Comparison of ENCODE assay signal across 9 mouse cellular contexts in the genomic region with DNA sequence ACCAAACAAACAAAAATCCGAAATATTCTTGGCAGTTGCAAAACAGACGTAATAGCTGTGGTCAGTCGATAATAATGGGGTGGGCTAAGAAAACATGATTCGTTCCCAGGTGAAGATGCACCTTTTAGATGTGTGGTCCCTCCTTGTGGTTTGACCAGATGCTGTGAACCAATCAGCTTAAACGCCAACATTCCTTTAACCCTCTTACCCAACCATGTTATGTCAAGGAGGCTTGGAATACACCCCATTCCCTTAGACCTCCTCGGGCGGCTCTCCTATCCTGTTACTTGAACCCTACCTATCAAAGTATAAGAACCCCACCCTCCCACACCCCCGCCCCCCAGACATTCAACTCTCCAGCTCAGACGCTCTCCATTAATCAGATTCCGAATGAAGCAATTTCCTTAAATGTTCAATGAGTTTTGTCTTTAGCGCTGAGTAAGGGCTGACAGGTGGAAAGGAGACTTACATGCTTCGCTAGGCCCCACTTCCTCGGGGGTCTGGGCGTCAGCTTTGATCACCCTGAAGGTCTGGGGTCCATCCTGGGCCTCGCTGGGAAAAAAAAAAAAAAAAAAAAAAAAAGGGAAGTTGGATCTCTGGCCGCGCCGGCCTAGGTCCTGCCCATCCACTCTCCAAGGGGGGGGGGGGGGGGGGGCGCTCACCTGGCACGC. TPM values are rescaled to one million over a fixed set of nuclear protein-coding genes. Genes with fewer than 3 reads are reported as not detected.
DNase-seq lines count a peak whose midpoint lies in the region; ATAC-seq and TF ChIP-seq lines count a peak whose summit lies in the region.
"Had no signal": no experiment of that assay in that cellular context is flagged by ENCODE, and none has a peak within 500 bp of the region (broad histone marks: within the 10 kb centered on the region; RNA-seq: fewer than 3 reads in every experiment).

No protein-coding gene starts in this region.

- 46% methylated on average over 16 of the region's 20 CpGs for WGBS in limb, embryonic 13.5 days
- WGBS in stomach, embryonic 16.5 days: 36% methylated on average over 16 of the region's 20 CpGs

- H3K36me3 ChIP-seq in testis, adult 2 months (ENCODE audit: control insufficient read depth, insufficient read depth, low read length): no peaks in the 10 kb centered on the region; the same call in 1 of the 2 replicates
- H3K36me3 ChIP-seq in limb, embryonic 13.5 days: peaks cover 26% of the 10 kb centered on the region
- H3K36me3 ChIP-seq in stomach, embryonic 16.5 days (ENCODE audit: control insufficient read depth, insufficient read depth, low read length): peaks cover 16% of the 10 kb centered on the region; the same call in 1 of the 2 replicates

- H3K27ac ChIP-seq in testis, adult 2 months (ENCODE audit: control insufficient read depth, insufficient read depth, low read depth, low read length): no peak overlapping the region
- no peak overlapping the region for H3K27ac ChIP-seq in limb, embryonic 13.5 days
- no peak overlapping the region for H3K27ac ChIP-seq in stomach, embryonic 16.5 days (ENCODE audit: low read length)

- ATAC-seq in cerebellum, adult (ENCODE audit: insufficient number of reproducible peaks, low FRiP score, low TSS enrichment): no peak
- no peak for ATAC-seq in limb, embryonic 13.5 days (ENCODE audit: low FRiP score, low read depth)
- ATAC-seq in stomach, embryonic 16.5 days (ENCODE audit: insufficient read depth, low FRiP score): no peak
- ATAC-seq in megakaryocyte progenitor cell, adult 5-6 weeks (replicated peaks; ENCODE audit: poor library complexity): no peak

- no peak for TF ChIP-seq CTCF in testis, adult 2 months (IDR thresholded peaks at IDR 0.05; ENCODE audit: control insufficient read depth, insufficient read depth, insufficient replicate concordance, low read depth, low read length)

- no peaks in the 10 kb centered on the region for H3K27me3 ChIP-seq in testis, adult 2 months (ENCODE audit: control insufficient read depth, insufficient read depth, low read length)
- no peaks in the 10 kb centered on the region for H3K27me3 ChIP-seq in limb, embryonic 13.5 days
- no peaks in the 10 kb centered on the region for H3K27me3 ChIP-seq in stomach, embryonic 16.5 days (ENCODE audit: control insufficient read depth, insufficient read depth, low read length)

- H3K4me2 ChIP-seq in limb, embryonic 13.5 days (replicated peaks): peak overlapping the region; percentile 67
- peak overlapping the region; percentile 82 for H3K4me2 ChIP-seq in stomach, embryonic 16.5 days (ENCODE audit: low read depth, low read length)

- peak overlapping the region; percentile 97 for H3K4me3 ChIP-seq in testis, adult 2 months (ENCODE audit: control insufficient read depth, low read depth, low read length)
- H3K4me3 ChIP-seq in limb, embryonic 13.5 days: peak overlapping the region; percentile 66
- H3K4me3 ChIP-seq in stomach, embryonic 16.5 days (replicated peaks; ENCODE audit: low read length): peak overlapping the region; percentile 63

- peak overlapping the region; percentile 65 for H3K9ac ChIP-seq in limb, embryonic 13.5 days
- H3K9ac ChIP-seq in stomach, embryonic 16.5 days (ENCODE audit: low read length): peak overlapping the region; percentile 69

- no peaks in the 10 kb centered on the region for H3K9me3 ChIP-seq in limb, embryonic 13.5 days
- no peaks in the 10 kb centered on the region for H3K9me3 ChIP-seq in stomach, embryonic 16.5 days (replicated peaks; ENCODE audit: control insufficient read depth, low read length)

- H3K4me1 ChIP-seq in testis, adult 2 months (ENCODE audit: control insufficient read depth, insufficient read depth, low read length): peaks cover 9% of the 10 kb centered on the region
- H3K4me1 ChIP-seq in limb, embryonic 13.5 days: peaks cover 23% of the 10 kb centered on the region
- peaks cover 10% of the 10 kb centered on the region for H3K4me1 ChIP-seq in stomach, embryonic 16.5 days (ENCODE audit: control insufficient read depth, insufficient read depth, low read length)

- TF ChIP-seq POLR2A in testis, adult 2 months (IDR thresholded peaks at IDR 0.05; ENCODE audit: control insufficient read depth, low read depth, low read length): no peak

- peak; percentile 46 for DNase-seq in cerebellum, adult 11-12 months
- DNase-seq in testis, postnatal 10 days (ENCODE audit: low spot score): no peak
- no peak for DNase-seq in retina, postnatal 1 day

RNA-seq across cellular contexts. Expression of a gene that starts 1.0 kb away (rescaled TPM):
- polyA plus RNA-seq in testis, adult 2 months (2012; rRNA removed): 18.0 and 19.8 TPM in 2 replicates
- 50.7 and 51.5 TPM in 2 replicates for polyA plus RNA-seq in limb, embryonic 13.5 days (2015; fragmentation: Nextera tagmentation; extraction: Ambion mirVana)
- polyA plus RNA-seq in stomach, embryonic 16.5 days (2015; fragmentation: Nextera tagmentation; extraction: Ambion mirVana): 52.6 and 55.0 TPM in 2 replicates
- total RNA-seq in megakaryocyte progenitor cell, adult 5-6 weeks (2015): 52.4 and 54.5 TPM in 2 replicates
- total RNA-seq in megakaryocyte progenitor cell, adult 5-6 weeks (2017): 65.5 and 65.9 TPM in 2 replicates

RNA-seq across cellular contexts. Expression of a gene that starts 1.1 kb away (rescaled TPM):
- 24.6 and 28.6 TPM in 2 replicates for polyA plus RNA-seq in testis, adult 2 months (2012; rRNA removed)
- 74.9 and 81.3 TPM in 2 replicates for polyA plus RNA-seq in limb, embryonic 13.5 days (2015; fragmentation: Nextera tagmentation; extraction: Ambion mirVana)
- polyA plus RNA-seq in stomach, embryonic 16.5 days (2015; fragmentation: Nextera tagmentation; extraction: Ambion mirVana): 74.1 and 86.2 TPM in 2 replicates
- total RNA-seq in megakaryocyte progenitor cell, adult 5-6 weeks (2015): 53.6 and 69.7 TPM in 2 replicates
- 29.5 and 32.1 TPM in 2 replicates for total RNA-seq in megakaryocyte progenitor cell, adult 5-6 weeks (2017)

RNA-seq across cellular contexts. Expression of a gene that starts 21.0 kb away (rescaled TPM):
- polyA plus RNA-seq in testis, adult 2 months (2012; rRNA removed): 1.9 and 4.1 TPM in 2 replicates
- 12.5 and 19.3 TPM in 2 replicates for polyA plus RNA-seq in limb, embryonic 13.5 days (2015; fragmentation: Nextera tagmentation; extraction: Ambion mirVana)
- 23.7 and 27.5 TPM in 2 replicates for polyA plus RNA-seq in stomach, embryonic 16.5 days (2015; fragmentation: Nextera tagmentation; extraction: Ambion mirVana)
- 51.7 and 55.5 TPM in 2 replicates for total RNA-seq in megakaryocyte progenitor cell, adult 5-6 weeks (2015)
- total RNA-seq in megakaryocyte progenitor cell, adult 5-6 weeks (2017): 287 and 316 TPM in 2 replicates

RNA-seq across cellular contexts. Expression of a gene that starts 59.7 kb away (rescaled TPM):
- 715 and 783 TPM in 2 replicates for polyA plus RNA-seq in testis, adult 2 months (2012; rRNA removed)
- polyA plus RNA-seq in limb, embryonic 13.5 days (2015; fragmentation: Nextera tagmentation; extraction: Ambion mirVana): not detected in 2 replicates
- not detected in 2 replicates for polyA plus RNA-seq in stomach, embryonic 16.5 days (2015; fragmentation: Nextera tagmentation; extraction: Ambion mirVana)
- 0.29 TPM in 1 of 2 replicates, not detected in the other for total RNA-seq in megakaryocyte progenitor cell, adult 5-6 weeks (2015)
- not detected in 2 replicates for total RNA-seq in megakaryocyte progenitor cell, adult 5-6 weeks (2017)
- polyA plus RNA-seq: frontal cortex, adult 2 months had no signal
